In genomic region chr11:106572020-106572782, GRCm38 (mm10) we compare ENCODE assay signal across 8 mouse cellular contexts. TPM values are rescaled to one million over a fixed set of nuclear protein-coding genes. Genes with fewer than 3 reads are reported as not detected.
DNase-seq lines count a peak whose midpoint lies in the region; ATAC-seq and TF ChIP-seq lines count a peak whose summit lies in the region.

No protein-coding gene starts in this region.

- H3K9me3 ChIP-seq in hindbrain, embryonic 11.5 days (ENCODE audit: control insufficient read depth, low read length) = no peaks in the 10 kb centered on the region
- no peaks in the 10 kb centered on the region for H3K9me3 ChIP-seq in limb, embryonic 12.5 days

- H3K27ac ChIP-seq in hindbrain, embryonic 11.5 days (ENCODE audit: low read depth, low read length) = no peak overlapping the region
- H3K27ac ChIP-seq in limb, embryonic 12.5 days = peak overlapping the region; percentile 50; the same call in 1 of the 2 replicates
- peak overlapping the region; percentile 37; the same call in 1 of the 2 replicates for H3K27ac ChIP-seq in olfactory bulb, adult 2 months (ENCODE audit: insufficient read depth, low read depth, low read length)

- H3K36me3 ChIP-seq in hindbrain, embryonic 11.5 days (ENCODE audit: control insufficient read depth, insufficient read depth, low read length) = peaks cover 1% of the 10 kb centered on the region; the same call in 1 of the 2 replicates
- H3K36me3 ChIP-seq in limb, embryonic 12.5 days = peaks cover 13% of the 10 kb centered on the region

- ATAC-seq in hindbrain, embryonic 11.5 days (ENCODE audit: low FRiP score) = 0 out of 2 replicates have a peak, but pooled peaks have one; percentile 33
- no peak for ATAC-seq in limb, embryonic 12.5 days (ENCODE audit: insufficient number of reproducible peaks, insufficient read depth, low FRiP score, low TSS enrichment, low read depth)

- WGBS in hindbrain, embryonic 11.5 days = 60% methylated on average over 15 of the region's 15 CpGs
- WGBS in limb, embryonic 12.5 days = 23% methylated on average over 15 of the region's 15 CpGs
- 48% methylated on average over 15 of the region's 15 CpGs for WGBS in olfactory bulb, adult 2 months

- no peaks in the 10 kb centered on the region for H3K27me3 ChIP-seq in hindbrain, embryonic 11.5 days (ENCODE audit: control insufficient read depth, insufficient read depth, low read length)
- no peaks in the 10 kb centered on the region for H3K27me3 ChIP-seq in limb, embryonic 12.5 days

- H3K4me3 ChIP-seq in hindbrain, embryonic 11.5 days (ENCODE audit: low read depth, low read length) = no peak overlapping the region
- H3K4me3 ChIP-seq in limb, embryonic 12.5 days (replicated peaks) = no peak overlapping the region
- no peak overlapping the region for H3K4me3 ChIP-seq in olfactory bulb, adult 2 months (ENCODE audit: insufficient read depth, low read depth, low read length)

- no peak overlapping the region for H3K9ac ChIP-seq in hindbrain, embryonic 11.5 days (ENCODE audit: low read depth, low read length)
- no peak overlapping the region for H3K9ac ChIP-seq in limb, embryonic 12.5 days (replicated peaks)

- no peak for TF ChIP-seq POLR2A in olfactory bulb, adult 2 months (IDR thresholded peaks at IDR 0.05; ENCODE audit: insufficient read depth, low read depth, low read length)

- peak; percentile 34 to 52 for DNase-seq in heart, adult 18-20 months
- DNase-seq in heart, adult 8-10 months (ENCODE audit: low spot score) = no peak
- DNase-seq in Muller cell, postnatal 12 days (ENCODE audit: inconsistent ontology term) = peak; percentile 42
- DNase-seq in hindbrain, embryonic 11.5 days (ENCODE audit: low spot score) = no peak
- no peak for DNase-seq in thymus, postnatal 36 days
- DNase-seq in spleen, postnatal 14 days (ENCODE audit: low spot score in 2 of 2) = no peak

- 0 out of 2 replicates have a peak, but pooled peaks cover 4% of the 10 kb centered on the region for H3K4me1 ChIP-seq in hindbrain, embryonic 11.5 days (replicated peaks; ENCODE audit: control insufficient read depth, insufficient read depth, low read length)
- H3K4me1 ChIP-seq in limb, embryonic 12.5 days (replicated peaks) = peaks cover 29% of the 10 kb centered on the region
- peaks cover 48% of the 10 kb centered on the region for H3K4me1 ChIP-seq in olfactory bulb, adult 2 months (ENCODE audit: control insufficient read depth, insufficient read depth, low read length)

- H3K4me2 ChIP-seq in hindbrain, embryonic 11.5 days (replicated peaks; ENCODE audit: low read depth, low read length) = no peak overlapping the region
- 0 out of 2 replicates have a peak overlapping the region, but pooled peaks have one; percentile 6 for H3K4me2 ChIP-seq in limb, embryonic 12.5 days

- no peak for TF ChIP-seq CTCF in olfactory bulb, adult 2 months (IDR thresholded peaks at IDR 0.05; ENCODE audit: insufficient read depth, low read depth, low read length)

RNA-seq across cellular contexts. Expression of gene Tex2, which starts 41.0 kb away (rescaled TPM):
- 10 to 100 TPM; 41.5 to 42.0 TPM for total RNA-seq in heart, adult 18-20 months (2021)
- total RNA-seq in heart, adult 8-10 months (2022) = 10 to 100 TPM; 37.9 to 56.9 (median 45.0) TPM
- 10.2 and 11.2 TPM in 2 replicates for polyA plus RNA-seq in hindbrain, embryonic 11.5 days (2014; fragmentation: Nextera tagmentation; extraction: Ambion mirVana)
- 7.8 and 8.1 TPM in 2 replicates for polyA plus RNA-seq in limb, embryonic 12.5 days (2016; fragmentation: Nextera tagmentation; extraction: Ambion mirVana)
- not detected in 2 replicates for polyA plus RNA-seq in olfactory bulb, adult 2 months (2012; ENCODE audit: insufficient read depth, insufficient read length, low replicate concordance, missing spikeins)

Comparison
In these comparisons a context has a peak if more than half of its experiments do, and no peak if none do; other contexts are left out.
1. DNase-seq: peak in heart, adult 18-20 months (2 of 2) and Muller cell, postnatal 12 days (single experiment); none in heart, adult 8-10 months (single experiment), hindbrain, embryonic 11.5 days (single experiment), thymus, postnatal 36 days (0 of 2) and spleen, postnatal 14 days (0 of 2).